Mouse (Mus musculus): ENCODE results near the gene Mrgprx1.

DNA sequence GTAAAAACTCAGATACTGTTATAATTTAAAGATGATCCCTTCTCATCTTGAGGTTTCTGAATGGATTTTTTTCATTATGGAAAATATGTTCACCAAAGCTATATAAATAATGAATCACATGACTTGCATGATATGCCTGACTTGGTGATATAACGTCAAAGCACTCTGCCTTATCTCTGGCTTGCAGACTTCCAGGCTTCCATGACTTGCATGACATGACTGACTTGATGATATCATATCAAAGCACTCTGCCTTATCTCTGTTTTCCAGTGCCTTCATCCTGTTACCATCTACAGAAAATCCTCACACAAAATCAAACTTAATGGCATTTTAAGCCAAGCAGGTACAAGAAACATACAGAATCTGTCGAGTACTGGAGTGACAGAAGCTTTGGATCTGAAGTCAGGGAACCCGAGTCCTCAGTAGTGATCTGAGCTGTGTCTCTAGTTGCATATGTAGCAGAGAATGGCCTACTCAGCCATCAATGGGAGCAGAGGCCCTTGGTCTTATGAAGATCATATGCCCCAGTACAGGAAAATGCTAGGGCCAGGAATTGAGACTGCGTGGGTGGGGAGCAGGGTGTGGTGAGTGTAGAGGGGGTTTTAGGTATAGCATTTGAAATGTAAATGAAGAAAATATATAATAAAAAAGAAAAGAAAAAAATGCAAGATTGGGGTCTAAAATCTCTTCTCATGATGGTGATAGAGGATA lies 19.2 kb upstream of the Mrgprx1 start:
- TF ChIP-seq CTCF (IDR thresholded peaks at IDR 0.05; ENCODE audit: borderline replicate concordance, control insufficient read depth, extremely low read depth, insufficient read depth, low read length, poor library complexity): no peak
- no peak for TF ChIP-seq POLR2A (IDR thresholded peaks at IDR 0.05; ENCODE audit: control insufficient read depth, extremely low read depth, insufficient read depth, low read length, poor library complexity)
